Mouse (Mus musculus): ENCODE measurements around the gene Rsg1. TPM values are rescaled to one million over a fixed set of nuclear protein-coding genes. Genes with fewer than 3 reads are reported as not detected.

The Rsg1 gene
- polyA plus RNA-seq, 1 experiment from 2014 or later: 5.1 TPM

DNA sequence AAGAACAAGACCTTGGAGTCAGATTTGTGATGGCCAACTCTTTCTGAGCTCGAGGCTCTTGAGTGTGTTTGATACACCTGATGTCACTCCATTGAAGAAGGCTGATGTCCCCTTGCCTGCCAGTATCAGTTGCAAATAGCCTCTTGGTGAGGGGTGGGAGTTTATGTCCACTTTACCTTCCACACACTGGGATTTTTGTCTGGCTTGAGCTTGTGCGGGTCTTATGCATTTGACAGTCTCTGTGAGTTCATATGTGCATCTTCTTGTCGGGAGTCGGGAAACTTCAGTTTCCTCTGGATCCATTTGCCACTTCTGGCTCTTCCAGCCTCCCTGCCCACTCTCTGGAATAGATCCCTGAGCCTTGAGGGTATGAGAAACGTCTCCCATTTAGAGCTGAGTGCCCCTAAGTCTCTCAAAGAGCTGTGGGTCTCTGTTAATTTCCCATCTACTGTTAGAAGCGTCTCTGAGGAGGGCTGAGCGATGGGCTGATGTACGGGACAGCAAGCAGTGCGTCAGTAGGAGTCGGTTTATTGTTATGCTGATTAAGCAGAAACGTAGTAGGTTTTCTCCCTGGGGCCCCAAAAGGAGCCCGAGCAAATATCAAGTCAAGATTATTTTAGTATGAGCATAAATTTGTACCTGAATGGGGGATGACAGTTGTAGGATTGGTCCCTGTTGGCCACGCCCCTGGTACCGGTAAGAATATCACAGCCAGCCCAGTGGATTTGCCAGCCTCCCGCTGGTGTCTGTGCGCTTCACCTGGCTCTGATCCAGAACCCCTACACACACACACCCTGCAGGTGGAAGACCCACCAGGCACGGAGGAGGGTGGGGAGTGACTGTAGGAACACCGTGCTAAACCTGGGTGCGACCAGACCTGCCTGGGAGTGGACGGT, 25.0 kb downstream of the Rsg1 start:
- H3K4me2 ChIP-seq (ENCODE audit: low read depth, low read length): peak overlapping the region; percentile 74
- peak overlapping the region; percentile 56 for H3K9ac ChIP-seq (ENCODE audit: low read depth, low read length)
- peak overlapping the region; percentile 44 for H3K4me3 ChIP-seq (ENCODE audit: low read depth, low read length)
- H3K9me3 ChIP-seq (ENCODE audit: control insufficient read depth, low read length): no peaks in the 10 kb centered on the region
- ATAC-seq (ENCODE audit: low read depth): no peak
- H3K36me3 ChIP-seq (ENCODE audit: control insufficient read depth, insufficient read depth, low read length): no peaks in the 10 kb centered on the region
- WGBS: 4% methylated on average over 20 of the region's 20 CpGs
- no peak overlapping the region for H3K27ac ChIP-seq (replicated peaks; ENCODE audit: low read depth, low read length)
- H3K27me3 ChIP-seq (replicated peaks; ENCODE audit: control insufficient read depth, insufficient read depth, low read length): peaks cover 37% of the 10 kb centered on the region
- DNase-seq (ENCODE audit: low spot score): no peak
- H3K4me1 ChIP-seq (ENCODE audit: control insufficient read depth, insufficient read depth, low read length): peaks cover 33% of the 10 kb centered on the region

DNA sequence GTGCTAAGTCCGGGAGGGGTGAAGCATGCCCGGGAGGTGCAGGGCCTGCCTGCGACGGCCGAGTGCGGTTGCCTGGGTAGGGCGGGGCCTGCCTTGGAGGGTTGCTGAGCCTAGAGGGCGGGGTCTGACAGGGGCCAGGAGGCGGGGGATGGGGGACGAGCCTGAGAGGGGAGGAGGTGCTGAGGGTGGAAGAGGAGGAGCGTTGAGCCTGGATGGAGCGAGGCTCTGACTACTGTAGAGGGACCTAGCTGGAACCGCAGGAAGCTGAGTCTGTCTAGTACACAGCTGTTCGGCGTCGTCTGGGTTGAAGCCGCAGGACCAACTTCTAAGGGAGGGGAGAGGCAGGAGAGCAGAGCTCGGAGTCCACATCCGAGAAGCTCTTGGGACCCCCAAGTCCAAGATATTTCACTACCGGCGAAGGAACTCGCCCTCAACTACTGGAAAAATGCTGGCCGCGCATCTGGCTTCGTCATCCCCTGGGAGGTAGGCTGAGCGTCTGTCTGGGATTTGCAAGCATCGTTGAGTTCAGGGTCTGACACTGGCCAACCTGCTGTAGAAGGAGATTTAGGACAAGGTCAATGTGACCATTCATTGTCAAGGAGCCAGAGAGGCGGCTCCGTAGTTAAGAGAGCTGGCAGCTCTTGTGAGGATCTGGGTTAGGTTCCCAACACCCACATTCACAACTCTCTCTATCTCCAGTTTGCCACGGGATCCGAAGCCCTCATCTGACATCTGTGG, 25.8 kb downstream of the Rsg1 start, which contains the start of gene Arhgef19:
Arhgef19 (plus strand) TSS at position 112 of the 738 bp plus-strand sequence.
- Histone ChIP-seq H3K27ac (replicated peaks; ENCODE audit: low read depth, low read length) (no peak within 1 kb of the TSS), H3K9me3 (ENCODE audit: control insufficient read depth, low read length) (no peaks in the 10 kb centered on the region), H3K27me3 (replicated peaks; ENCODE audit: control insufficient read depth, insufficient read depth, low read length) (peaks cover 37% of the 10 kb centered on the region), H3K4me3 (ENCODE audit: low read depth, low read length) (peak within 1 kb of the TSS; percentile 44), H3K9ac (ENCODE audit: low read depth, low read length) (peak within 1 kb of the TSS; percentile 56), H3K36me3 (ENCODE audit: control insufficient read depth, insufficient read depth, low read length) (no peaks in the 10 kb centered on the region), H3K4me2 (ENCODE audit: low read depth, low read length) (peak within 1 kb of the TSS; percentile 74), H3K4me1 (ENCODE audit: control insufficient read depth, insufficient read depth, low read length) (peaks cover 33% of the 10 kb centered on the region)
- ATAC-seq (ENCODE audit: low read depth) (peak; percentile 91), DNase-seq (ENCODE audit: low spot score) (peak; percentile 95)
- 1% methylated on average over 30 of the region's 31 CpGs for WGBS

DNA sequence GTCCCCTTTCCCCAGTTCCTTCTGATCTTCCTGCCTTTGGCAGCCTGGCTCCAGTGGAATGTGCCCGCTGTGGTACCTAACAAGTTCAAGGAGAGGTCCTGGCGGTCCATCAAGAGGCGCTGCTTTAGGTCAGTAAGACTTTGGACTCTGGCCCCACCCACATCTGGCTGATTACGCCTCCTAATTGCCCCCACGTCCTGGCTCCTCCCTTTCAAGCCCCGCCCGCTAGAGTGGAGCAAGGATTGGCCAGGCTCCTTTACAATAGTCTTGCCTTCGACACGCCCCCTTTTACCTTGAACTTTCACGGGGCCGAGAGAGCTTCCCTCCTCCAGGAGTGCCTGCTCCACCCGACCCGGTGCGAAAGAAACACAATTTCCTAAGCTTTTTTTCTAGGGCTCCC, 26.9 kb downstream of the Rsg1 start:
- Histone ChIP-seq H3K27ac (replicated peaks; ENCODE audit: low read depth, low read length) (no peak overlapping the region), H3K4me1 (ENCODE audit: control insufficient read depth, insufficient read depth, low read length) (peaks cover 44% of the 10 kb centered on the region), H3K36me3 (ENCODE audit: control insufficient read depth, insufficient read depth, low read length) (no peaks in the 10 kb centered on the region), H3K9ac (ENCODE audit: low read depth, low read length) (no peak overlapping the region), H3K4me2 (ENCODE audit: low read depth, low read length) (peak overlapping the region; percentile 74), H3K9me3 (ENCODE audit: control insufficient read depth, low read length) (no peaks in the 10 kb centered on the region), H3K27me3 (replicated peaks; ENCODE audit: control insufficient read depth, insufficient read depth, low read length) (peaks cover 37% of the 10 kb centered on the region), H3K4me3 (ENCODE audit: low read depth, low read length) (peak overlapping the region; percentile 44)
- ATAC-seq (ENCODE audit: low read depth): no peak
- peak; percentile 71 for DNase-seq (ENCODE audit: low spot score)
- 3% methylated on average over 14 of the region's 14 CpGs for WGBS

DNA sequence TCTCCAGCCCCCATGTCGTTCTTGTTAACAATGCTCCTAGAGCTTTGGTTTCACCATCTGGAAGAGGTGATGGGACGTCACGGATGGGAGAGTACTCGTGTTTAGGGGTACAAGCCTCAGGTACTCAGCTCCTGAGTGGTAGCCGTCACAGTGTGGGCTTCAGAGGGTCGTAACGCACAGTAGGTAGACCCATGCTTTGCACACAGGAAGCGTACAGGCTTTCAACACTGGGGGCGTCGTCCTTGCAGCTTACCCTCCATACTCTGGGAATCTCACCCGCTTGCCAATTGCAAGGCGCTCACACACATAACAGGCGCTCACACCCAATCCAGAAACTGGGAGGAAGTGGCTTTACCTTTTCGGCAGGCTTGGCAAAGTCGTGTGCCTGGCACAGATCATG, 28.1 kb downstream of the Rsg1 start:
- peak overlapping the region; percentile 41; the same call in 1 of the 2 replicates for H3K4me3 ChIP-seq (ENCODE audit: low read depth, low read length)
- ATAC-seq (ENCODE audit: low read depth): no peak
- H3K27ac ChIP-seq (replicated peaks; ENCODE audit: low read depth, low read length): 0 out of 2 replicates have a peak overlapping the region, but pooled peaks have one; percentile 36

GRCm38 (mm10) chr4:141242651-141243241, 29.0 kb downstream of the Rsg1 start:
- whole genome bisulfite sequencing: 8% methylated on average over 9 of the region's 11 CpGs

More for the DNA sequence above, 28.1 kb downstream of the Rsg1 start:
- Histone ChIP-seq H3K27me3 (replicated peaks; ENCODE audit: control insufficient read depth, insufficient read depth, low read length) (peaks cover 43% of the 10 kb centered on the region), H3K9me3 (ENCODE audit: control insufficient read depth, low read length) (no peaks in the 10 kb centered on the region), H3K36me3 (ENCODE audit: control insufficient read depth, insufficient read depth, low read length) (no peaks in the 10 kb centered on the region), H3K4me2 (ENCODE audit: low read depth, low read length) (peak overlapping the region; percentile 64), H3K4me1 (ENCODE audit: control insufficient read depth, insufficient read depth, low read length) (peaks cover 56% of the 10 kb centered on the region), H3K9ac (ENCODE audit: low read depth, low read length) (no peak overlapping the region)
- WGBS: 30% methylated on average over 15 of the region's 15 CpGs
- no peak for DNase-seq (ENCODE audit: low spot score)

DNA sequence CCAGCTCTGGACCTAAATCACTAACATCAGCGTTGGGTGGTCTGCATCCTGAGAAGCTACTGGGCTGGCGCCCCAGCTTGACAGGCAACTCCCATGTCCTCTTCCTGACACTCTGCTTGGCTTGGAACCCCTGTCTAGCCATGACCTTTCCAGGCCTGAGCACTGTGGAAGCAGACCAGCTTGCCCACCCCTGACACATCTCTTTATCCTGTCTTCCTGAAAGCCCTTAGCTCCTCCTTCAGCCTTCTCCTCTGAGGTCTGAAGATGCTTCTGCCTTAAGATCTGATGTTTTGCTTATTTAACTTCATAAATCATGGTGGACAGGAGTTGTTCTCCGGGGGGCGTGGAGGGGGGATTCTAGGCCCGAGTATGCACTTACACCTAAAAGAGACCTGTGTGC, 29.9 kb downstream of the Rsg1 start:
- DNase-seq (ENCODE audit: low spot score) (no peak), ATAC-seq (ENCODE audit: low read depth) (no peak)
- Histone ChIP-seq H3K4me2 (ENCODE audit: low read depth, low read length) (peak overlapping the region; percentile 64), H3K4me1 (ENCODE audit: control insufficient read depth, insufficient read depth, low read length) (peaks cover 64% of the 10 kb centered on the region), H3K27ac (replicated peaks; ENCODE audit: low read depth, low read length) (peak overlapping the region; percentile 36; the same call in 1 of the 2 replicates), H3K27me3 (replicated peaks; ENCODE audit: control insufficient read depth, insufficient read depth, low read length) (peaks cover 51% of the 10 kb centered on the region), H3K36me3 (ENCODE audit: control insufficient read depth, insufficient read depth, low read length) (no peaks in the 10 kb centered on the region), H3K4me3 (ENCODE audit: low read depth, low read length) (peak overlapping the region; percentile 41), H3K9ac (ENCODE audit: low read depth, low read length) (no peak overlapping the region), H3K9me3 (ENCODE audit: control insufficient read depth, low read length) (no peaks in the 10 kb centered on the region)
- WGBS: 60% methylated on average over 5 of the region's 5 CpGs

More at GRCm38 (mm10) chr4:141242651-141243241, 29.0 kb downstream of the Rsg1 start:
- ATAC-seq (ENCODE audit: low read depth) (peak; percentile 58), DNase-seq (ENCODE audit: low spot score) (peak; percentile 80)
- H3K27me3 ChIP-seq (replicated peaks; ENCODE audit: control insufficient read depth, insufficient read depth, low read length): peaks cover 45% of the 10 kb centered on the region
- H3K4me1 ChIP-seq (ENCODE audit: control insufficient read depth, insufficient read depth, low read length): peaks cover 61% of the 10 kb centered on the region
- no peaks in the 10 kb centered on the region for H3K9me3 ChIP-seq (ENCODE audit: control insufficient read depth, low read length)
- H3K9ac ChIP-seq (ENCODE audit: low read depth, low read length): peak overlapping the region; percentile 47
- H3K27ac ChIP-seq (replicated peaks; ENCODE audit: low read depth, low read length): peak overlapping the region; percentile 36
- no peaks in the 10 kb centered on the region for H3K36me3 ChIP-seq (ENCODE audit: control insufficient read depth, insufficient read depth, low read length)
- peak overlapping the region; percentile 41 for H3K4me3 ChIP-seq (ENCODE audit: low read depth, low read length)
- H3K4me2 ChIP-seq (ENCODE audit: low read depth, low read length): peak overlapping the region; percentile 64

DNA sequence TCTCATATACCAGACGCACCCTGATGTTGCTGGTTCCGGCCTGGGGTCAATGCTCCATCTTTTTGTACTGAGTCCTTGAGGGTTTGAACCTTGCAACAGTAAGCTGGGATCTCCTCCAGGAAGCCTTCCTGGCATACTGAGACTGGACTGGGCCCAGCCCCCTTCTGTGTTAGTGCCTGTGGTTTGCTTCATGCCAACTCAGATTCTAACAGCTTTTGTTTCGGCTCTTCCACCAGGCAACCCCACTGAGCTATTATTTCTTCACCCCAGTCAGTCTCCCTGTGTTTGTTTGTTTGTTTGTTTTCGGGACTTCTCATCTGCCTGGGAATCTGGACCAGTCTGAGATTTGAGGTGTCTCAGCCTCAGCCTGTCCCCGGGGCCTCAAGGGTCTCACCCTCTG, 30.6 kb downstream of the Rsg1 start:
- Histone ChIP-seq H3K9me3 (ENCODE audit: control insufficient read depth, low read length) (no peaks in the 10 kb centered on the region), H3K4me3 (ENCODE audit: low read depth, low read length) (peak overlapping the region; percentile 41), H3K36me3 (ENCODE audit: control insufficient read depth, insufficient read depth, low read length) (no peaks in the 10 kb centered on the region), H3K27me3 (replicated peaks; ENCODE audit: control insufficient read depth, insufficient read depth, low read length) (peaks cover 51% of the 10 kb centered on the region), H3K4me1 (ENCODE audit: control insufficient read depth, insufficient read depth, low read length) (peaks cover 58% of the 10 kb centered on the region), H3K9ac (ENCODE audit: low read depth, low read length) (peak overlapping the region; percentile 56), H3K27ac (replicated peaks; ENCODE audit: low read depth, low read length) (peak overlapping the region; percentile 86), H3K4me2 (ENCODE audit: low read depth, low read length) (peak overlapping the region; percentile 64)
- WGBS: 44% methylated on average over 5 of the region's 5 CpGs
- no peak for DNase-seq (ENCODE audit: low spot score)
- ATAC-seq (ENCODE audit: low read depth): no peak

DNA sequence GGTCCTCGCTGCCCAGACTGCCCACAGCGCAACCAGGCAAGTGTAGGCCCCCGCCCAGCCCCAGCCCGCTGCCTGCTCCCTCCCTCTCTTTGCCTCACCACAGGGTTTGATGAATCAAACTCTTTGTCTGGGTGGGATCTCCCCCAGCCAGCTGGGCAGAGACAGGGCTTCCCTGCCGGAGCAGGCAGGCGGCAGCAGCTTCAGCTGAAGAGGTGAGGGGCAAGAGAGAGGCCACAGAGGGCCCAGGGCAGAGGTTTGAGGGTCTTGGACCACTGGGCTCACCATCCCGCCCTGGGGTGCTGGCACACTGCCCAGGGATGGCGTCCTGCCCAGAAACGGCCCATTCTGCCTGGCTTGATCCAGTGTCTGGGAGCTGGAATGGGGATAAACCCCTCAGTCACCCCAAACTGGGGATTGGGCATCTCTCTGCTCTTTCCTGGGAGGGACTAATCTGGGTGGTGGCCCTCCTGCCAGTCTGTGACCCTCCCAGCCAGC, 31.2 kb downstream of the Rsg1 start:
- DNase-seq (ENCODE audit: low spot score): peak; percentile 78
- Histone ChIP-seq H3K27me3 (replicated peaks; ENCODE audit: control insufficient read depth, insufficient read depth, low read length) (peaks cover 53% of the 10 kb centered on the region), H3K4me3 (ENCODE audit: low read depth, low read length) (peak overlapping the region; percentile 41), H3K9me3 (ENCODE audit: control insufficient read depth, low read length) (no peaks in the 10 kb centered on the region), H3K4me1 (ENCODE audit: control insufficient read depth, insufficient read depth, low read length) (peaks cover 58% of the 10 kb centered on the region), H3K27ac (replicated peaks; ENCODE audit: low read depth, low read length) (peak overlapping the region; percentile 86), H3K36me3 (ENCODE audit: control insufficient read depth, insufficient read depth, low read length) (0 out of 2 replicates have a peak, but pooled peaks cover 2% of the 10 kb centered on the region), H3K9ac (ENCODE audit: low read depth, low read length) (peak overlapping the region; percentile 56), H3K4me2 (ENCODE audit: low read depth, low read length) (peak overlapping the region; percentile 64)
- ATAC-seq (ENCODE audit: low read depth): peak; percentile 19
- WGBS: 8% methylated on average over 5 of the region's 9 CpGs
